In genomic region chr13:95336122-95336677, GRCm38 (mm10) we compare ENCODE assay signal across 8 mouse cellular contexts. TPM values are rescaled to one million over a fixed set of nuclear protein-coding genes. Genes with fewer than 3 reads are reported as not detected.
DNase-seq lines count a peak whose midpoint lies in the region; ATAC-seq lines count a peak whose summit lies in the region.

No protein-coding gene starts in this region.

- no peak overlapping the region for H3K9ac ChIP-seq in hindbrain, embryonic 11.5 days (ENCODE audit: low read depth, low read length)
- H3K9ac ChIP-seq in neural tube, embryonic 14.5 days (replicated peaks; ENCODE audit: low read depth, low read length) = no peak overlapping the region

- H3K9me3 ChIP-seq in hindbrain, embryonic 11.5 days (ENCODE audit: control insufficient read depth, low read length) = no peaks in the 10 kb centered on the region
- no peaks in the 10 kb centered on the region for H3K9me3 ChIP-seq in neural tube, embryonic 14.5 days (ENCODE audit: control insufficient read depth, low read length)

- H3K4me2 ChIP-seq in hindbrain, embryonic 11.5 days (replicated peaks; ENCODE audit: low read depth, low read length) = 0 out of 2 replicates have a peak overlapping the region, but pooled peaks have one; percentile 19
- peak overlapping the region; percentile 14; the same call in 1 of the 2 replicates for H3K4me2 ChIP-seq in neural tube, embryonic 14.5 days (ENCODE audit: low read depth, low read length)

- DNase-seq in layer of hippocampus, adult 11-12 months (ENCODE audit: low spot score) = peak; percentile 28
- no peak for DNase-seq in layer of hippocampus, postnatal 14 days (ENCODE audit: low spot score in 2 of 2)
- peak; percentile 75 for DNase-seq in cerebellum, adult 11 months
- DNase-seq in hindbrain, embryonic 11.5 days (ENCODE audit: low spot score) = no peak
- no peak for DNase-seq in lung, postnatal 14 days
- DNase-seq in spleen, postnatal 4 days (ENCODE audit: low spot score in 2 of 2) = no peak
- DNase-seq in heart, adult 9 months (ENCODE audit: low spot score in 2 of 2) = no peak

- no peaks in the 10 kb centered on the region for H3K4me1 ChIP-seq in hindbrain, embryonic 11.5 days (replicated peaks; ENCODE audit: control insufficient read depth, insufficient read depth, low read length)
- no peaks in the 10 kb centered on the region for H3K4me1 ChIP-seq in neural tube, embryonic 14.5 days (ENCODE audit: control insufficient read depth, insufficient read depth, low read length)

- no peaks in the 10 kb centered on the region for H3K27me3 ChIP-seq in hindbrain, embryonic 11.5 days (ENCODE audit: control insufficient read depth, insufficient read depth, low read length)
- H3K27me3 ChIP-seq in neural tube, embryonic 14.5 days (ENCODE audit: control insufficient read depth, insufficient read depth, low read length) = no peaks in the 10 kb centered on the region

- WGBS in hindbrain, embryonic 11.5 days = 72% methylated on average over 40 of the region's 40 CpGs
- 61% methylated on average over 40 of the region's 40 CpGs for WGBS in neural tube, embryonic 14.5 days

- H3K27ac ChIP-seq in hindbrain, embryonic 11.5 days (ENCODE audit: low read depth, low read length) = no peak overlapping the region
- H3K27ac ChIP-seq in neural tube, embryonic 14.5 days (ENCODE audit: low read depth, low read length) = no peak overlapping the region

- peaks cover 6% of the 10 kb centered on the region for H3K36me3 ChIP-seq in hindbrain, embryonic 11.5 days (ENCODE audit: control insufficient read depth, insufficient read depth, low read length)
- peaks cover 12% of the 10 kb centered on the region for H3K36me3 ChIP-seq in neural tube, embryonic 14.5 days (ENCODE audit: control insufficient read depth, insufficient read depth, low read length)

- H3K4me3 ChIP-seq in hindbrain, embryonic 11.5 days (ENCODE audit: low read depth, low read length) = no peak overlapping the region
- peak overlapping the region; percentile 12; the same call in 1 of the 2 replicates for H3K4me3 ChIP-seq in neural tube, embryonic 14.5 days (ENCODE audit: low read depth, low read length)

- no peak for ATAC-seq in hindbrain, embryonic 11.5 days (ENCODE audit: low FRiP score)
- ATAC-seq in neural tube, embryonic 14.5 days (ENCODE audit: low read depth) = peak; percentile 67; the same call in 1 of the 2 replicates

RNA-seq across cellular contexts. Expression of gene Zbed3, which starts 12.8 kb away (rescaled TPM):
- total RNA-seq in layer of hippocampus, postnatal 14 days (2021) = 10 to 100 TPM; 16.9 to 19.1 TPM
- 50.8 and 53.8 TPM in 2 replicates for polyA plus RNA-seq in hindbrain, embryonic 11.5 days (2014; fragmentation: Nextera tagmentation; extraction: Ambion mirVana)
- polyA plus RNA-seq in neural tube, embryonic 14.5 days (2014; fragmentation: Nextera tagmentation; extraction: Ambion mirVana) = 30.7 and 34.3 TPM in 2 replicates

RNA-seq across cellular contexts. Expression of gene Aggf1, which starts 39.0 kb away (rescaled TPM):
- 10 to 100 TPM; 44.1 to 45.5 TPM for total RNA-seq in layer of hippocampus, postnatal 14 days (2021)
- 47.7 and 54.4 TPM in 2 replicates for polyA plus RNA-seq in hindbrain, embryonic 11.5 days (2014; fragmentation: Nextera tagmentation; extraction: Ambion mirVana)
- polyA plus RNA-seq in neural tube, embryonic 14.5 days (2014; fragmentation: Nextera tagmentation; extraction: Ambion mirVana) = 31.9 and 41.9 TPM in 2 replicates

Comparison
In these comparisons a context has a peak if more than half of its experiments do, and no peak if none do; other contexts are left out.
1. DNase-seq: peak in layer of hippocampus, adult 11-12 months (single experiment) and cerebellum, adult 11 months (single experiment); none in layer of hippocampus, postnatal 14 days (0 of 2), hindbrain, embryonic 11.5 days (single experiment), lung, postnatal 14 days (single experiment), spleen, postnatal 4 days (0 of 2) and heart, adult 9 months (0 of 2).